Mouse (Mus musculus): ENCODE results near the gene Bpi. TPM values are rescaled to one million over a fixed set of nuclear protein-coding genes. Genes with fewer than 3 reads are reported as not detected.

Gene Bpi
- polyA plus RNA-seq (2015; fragmentation: Nextera tagmentation; extraction: Ambion mirVana) = not detected in 2 replicates

GRCm38 (mm10) chr2:158258005-158258418 lies at the start of gene Bpi:
Bpi (plus strand) TSS chr2:158258094.
- H3K4me2 ChIP-seq (replicated peaks; ENCODE audit: low read depth, low read length) = no peak within 1 kb of the TSS
- H3K4me3 ChIP-seq (ENCODE audit: low read depth, low read length) = no peak within 1 kb of the TSS
- H3K36me3 ChIP-seq (ENCODE audit: insufficient read depth, low read length) = no peaks in the 10 kb centered on the region
- H3K4me1 ChIP-seq (ENCODE audit: insufficient read depth, low read depth, low read length) = no peaks in the 10 kb centered on the region
- no peaks in the 10 kb centered on the region for H3K9me3 ChIP-seq (ENCODE audit: low read length)
- DNase-seq (ENCODE audit: low spot score) (no peak), ATAC-seq (no peak)
- H3K27ac ChIP-seq (ENCODE audit: low read length) = no peak within 1 kb of the TSS
- H3K27me3 ChIP-seq (replicated peaks; ENCODE audit: insufficient read depth, low read length) = no peaks in the 10 kb centered on the region
- 61% methylated on average over 18 of the region's 18 CpGs for WGBS
- no peak for TF ChIP-seq EP300 (IDR thresholded peaks at IDR 0.05)
- TF ChIP-seq CTCF (IDR thresholded peaks at IDR 0.05) = no peak
- H3K9ac ChIP-seq (replicated peaks; ENCODE audit: low read depth) = no peak within 1 kb of the TSS

GRCm38 (mm10) chr2:158209776-158210175 lies 48.1 kb upstream of the Bpi start:
- ATAC-seq (no peak), DNase-seq (ENCODE audit: low spot score) (no peak)
- Histone ChIP-seq H3K36me3 (ENCODE audit: insufficient read depth, low read length) (no peaks in the 10 kb centered on the region), H3K9ac (replicated peaks; ENCODE audit: low read depth) (no peak overlapping the region), H3K9me3 (ENCODE audit: low read length) (no peaks in the 10 kb centered on the region), H3K27ac (ENCODE audit: low read length) (no peak overlapping the region), H3K4me2 (replicated peaks; ENCODE audit: low read depth, low read length) (no peak overlapping the region), H3K4me1 (ENCODE audit: insufficient read depth, low read depth, low read length) (no peaks in the 10 kb centered on the region), H3K27me3 (replicated peaks; ENCODE audit: insufficient read depth, low read length) (no peaks in the 10 kb centered on the region), H3K4me3 (ENCODE audit: low read depth, low read length) (no peak overlapping the region)
- TF ChIP-seq EP300 (IDR thresholded peaks at IDR 0.05) (no peak), CTCF (IDR thresholded peaks at IDR 0.05) (no peak)
- 57% methylated on average over 9 of the region's 9 CpGs for WGBS

- Histone ChIP-seq H3K36me3 (ENCODE audit: insufficient read depth, low read length) (no peaks in the 10 kb centered on the region), H3K4me3 (ENCODE audit: low read depth, low read length) (no peak overlapping the region), H3K27me3 (replicated peaks; ENCODE audit: insufficient read depth, low read length) (no peaks in the 10 kb centered on the region), H3K9ac (replicated peaks; ENCODE audit: low read depth) (no peak overlapping the region), H3K4me2 (replicated peaks; ENCODE audit: low read depth, low read length) (no peak overlapping the region), H3K4me1 (ENCODE audit: insufficient read depth, low read depth, low read length) (no peaks in the 10 kb centered on the region), H3K9me3 (ENCODE audit: low read length) (no peaks in the 10 kb centered on the region), H3K27ac (ENCODE audit: low read length) (no peak overlapping the region)
- no peak for DNase-seq (ENCODE audit: low spot score)
- no peak for ATAC-seq
- WGBS = 55% methylated on average over 4 of the region's 4 CpGs
- no peak for TF ChIP-seq EP300 (IDR thresholded peaks at IDR 0.05)
- no peak for TF ChIP-seq CTCF (IDR thresholded peaks at IDR 0.05)
Observed at GRCm38 (mm10) chr2:158210503-158210902, 47.4 kb upstream of the Bpi start.

- 24% methylated on average over 10 of the region's 10 CpGs for WGBS
- DNase-seq (ENCODE audit: low spot score) (no peak), ATAC-seq (no peak)
- no peak overlapping the region for H3K4me2 ChIP-seq (replicated peaks; ENCODE audit: low read depth, low read length)
- H3K27ac ChIP-seq (ENCODE audit: low read length) = no peak overlapping the region
- no peaks in the 10 kb centered on the region for H3K36me3 ChIP-seq (ENCODE audit: insufficient read depth, low read length)
- H3K4me3 ChIP-seq (ENCODE audit: low read depth, low read length) = no peak overlapping the region
- H3K9ac ChIP-seq (replicated peaks; ENCODE audit: low read depth) = no peak overlapping the region
- H3K4me1 ChIP-seq (ENCODE audit: insufficient read depth, low read depth, low read length) = no peaks in the 10 kb centered on the region
- H3K9me3 ChIP-seq (ENCODE audit: low read length) = no peaks in the 10 kb centered on the region
- TF ChIP-seq EP300 (IDR thresholded peaks at IDR 0.05) (no peak), CTCF (IDR thresholded peaks at IDR 0.05) (peak; percentile 3; the same call in 1 of the 2 replicates)
- no peaks in the 10 kb centered on the region for H3K27me3 ChIP-seq (replicated peaks; ENCODE audit: insufficient read depth, low read length)
Observed at GRCm38 (mm10) chr2:158210958-158211357, 46.9 kb upstream of the Bpi start.

- 63% methylated on average over 4 of the region's 4 CpGs for WGBS
- H3K9ac ChIP-seq (replicated peaks; ENCODE audit: low read depth) = no peak overlapping the region
- H3K36me3 ChIP-seq (ENCODE audit: insufficient read depth, low read length) = no peaks in the 10 kb centered on the region
- no peak overlapping the region for H3K4me2 ChIP-seq (replicated peaks; ENCODE audit: low read depth, low read length)
- H3K9me3 ChIP-seq (ENCODE audit: low read length) = no peaks in the 10 kb centered on the region
- no peaks in the 10 kb centered on the region for H3K4me1 ChIP-seq (ENCODE audit: insufficient read depth, low read depth, low read length)
- no peak for DNase-seq (ENCODE audit: low spot score)
- H3K27ac ChIP-seq (ENCODE audit: low read length) = no peak overlapping the region
- H3K27me3 ChIP-seq (replicated peaks; ENCODE audit: insufficient read depth, low read length) = no peaks in the 10 kb centered on the region
- H3K4me3 ChIP-seq (ENCODE audit: low read depth, low read length) = no peak overlapping the region
- no peak for ATAC-seq
- TF ChIP-seq EP300 (IDR thresholded peaks at IDR 0.05) (no peak), CTCF (IDR thresholded peaks at IDR 0.05) (peak; percentile 44)
Observed at GRCm38 (mm10) chr2:158211764-158212471, 46.0 kb upstream of the Bpi start.

- WGBS = 39% methylated on average over 9 of the region's 9 CpGs
- Histone ChIP-seq H3K36me3 (ENCODE audit: insufficient read depth, low read length) (no peaks in the 10 kb centered on the region), H3K27ac (ENCODE audit: low read length) (no peak overlapping the region), H3K4me1 (ENCODE audit: insufficient read depth, low read depth, low read length) (no peaks in the 10 kb centered on the region), H3K9me3 (ENCODE audit: low read length) (no peaks in the 10 kb centered on the region), H3K4me3 (ENCODE audit: low read depth, low read length) (no peak overlapping the region), H3K4me2 (replicated peaks; ENCODE audit: low read depth, low read length) (no peak overlapping the region), H3K27me3 (replicated peaks; ENCODE audit: insufficient read depth, low read length) (no peaks in the 10 kb centered on the region), H3K9ac (replicated peaks; ENCODE audit: low read depth) (no peak overlapping the region)
- peak; percentile 30 for DNase-seq (ENCODE audit: low spot score)
- no peak for ATAC-seq
- TF ChIP-seq EP300 (IDR thresholded peaks at IDR 0.05) (no peak), CTCF (IDR thresholded peaks at IDR 0.05) (no peak)
Observed at GRCm38 (mm10) chr2:158215283-158216117, 42.4 kb upstream of the Bpi start.

All from lung, postnatal 0 days (tissue).